Mouse (Mus musculus) ES-E14 (cell line): ENCODE measurements around the gene Spag9.

Experiments
- CHD2 ChIP-seq: IDR thresholded peaks from 2 replicates; pipeline ENCODE4 v1.6.1; 2014; ENCODE audit warnings: mild to moderate bottlenecking, low read depth, low read length, inconsistent platforms
- ZC3H11A ChIP-seq: IDR thresholded peaks from 2 replicates; pipeline ENCODE4 v1.6.1; 2012; ENCODE audit warnings: low read depth, mild to moderate bottlenecking, inconsistent platforms, low read length, borderline replicate concordance

DNA sequence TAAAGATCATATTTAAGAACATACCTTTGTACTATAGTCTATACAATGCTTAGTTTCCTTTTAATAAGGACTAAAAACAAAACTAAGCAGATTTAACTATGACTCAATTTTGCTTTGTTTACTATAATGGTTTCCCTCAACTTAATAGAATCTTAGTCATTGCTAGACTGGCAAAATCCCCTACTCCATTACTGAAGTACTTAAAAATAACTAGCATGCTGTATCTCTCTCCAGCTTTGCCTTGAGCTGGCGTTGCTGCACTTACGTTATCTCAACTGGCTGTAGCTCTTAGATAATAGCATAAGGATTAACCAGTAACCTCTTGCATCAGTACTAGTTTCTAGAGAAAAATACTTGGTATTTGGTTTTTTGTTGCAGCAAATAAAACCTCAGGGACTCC lies 117.9 kb downstream of the Spag9 start:
- TF ChIP-seq ZC3H11A (no peak), CHD2 (no peak)
